Mouse (Mus musculus): ENCODE measurements around the gene Alkbh6. TPM values are rescaled to one million over a fixed set of nuclear protein-coding genes. Genes with fewer than 3 reads are reported as not detected.
A peak's percentile ranks its signal among the peaks of the same experiment; 100 is the strongest.

The Alkbh6 gene
- total RNA-seq (2021): 51.4 and 56.3 TPM in 2 replicates
- long read RNA-seq, experiment 1, transcript Alkbh6-201 (7 exons, 982 nt): major isoform, 57 of 97 reads
- long read RNA-seq, experiment 1, transcript Alkbh6-202 (6 exons, 1,112 nt): minor isoform, 24 of 97 reads
- long read RNA-seq, experiment 1, partial matches to known transcripts: 1 of 97 reads
- long read RNA-seq, experiment 1, other reads (novel, unspliced or antisense): 14 of 97 reads
- long read RNA-seq, experiment 2, transcript Alkbh6-202 (6 exons, 1,112 nt): minor isoform, 23 of 79 reads
- long read RNA-seq, experiment 2, transcript Alkbh6-201 (7 exons, 982 nt): major isoform, 40 of 79 reads
- long read RNA-seq, experiment 2, partial matches to known transcripts: 4 of 79 reads
- long read RNA-seq, experiment 2, other reads (novel, unspliced or antisense): 11 of 79 reads

- peak; percentile 96 for DNase-seq
Observed at GRCm38 (mm10) chr7:30308076-30309005, at the start of gene Alkbh6. Alkbh6 (plus strand) TSS chr7:30308717.

- peak; percentile 26 for DNase-seq
Observed at GRCm38 (mm10) chr7:30265041-30265440, 43.5 kb upstream of the Alkbh6 start.

GRCm38 (mm10) chr7:30265531-30265930 is 43.0 kb upstream of the Alkbh6 start:
- no peak for DNase-seq

- no peak for DNase-seq
Observed at GRCm38 (mm10) chr7:30265935-30266334, 42.6 kb upstream of the Alkbh6 start.

GRCm38 (mm10) chr7:30266780-30267179 is 41.7 kb upstream of the Alkbh6 start:
- no peak for DNase-seq

- no peak for DNase-seq
Observed at GRCm38 (mm10) chr7:30269641-30270040, 38.9 kb upstream of the Alkbh6 start.

GRCm38 (mm10) chr7:30274383-30274782 is 34.1 kb upstream of the Alkbh6 start:
- DNase-seq: no peak

GRCm38 (mm10) chr7:30278911-30279310 is 29.6 kb upstream of the Alkbh6 start:
- DNase-seq: peak; percentile 45

- no peak for DNase-seq
Observed at GRCm38 (mm10) chr7:30279536-30279935, 29.0 kb upstream of the Alkbh6 start.

GRCm38 (mm10) chr7:30279951-30280669 is 28.4 kb upstream of the Alkbh6 start, which contains the start of the genes Thap8 and Wdr62:
Thap8 (plus strand) TSS chr7:30280094.
Wdr62 (minus strand) TSS chr7:30280419.
- DNase-seq: peak; percentile 95

- peak; percentile 91 for DNase-seq
Observed at GRCm38 (mm10) chr7:30280670-30281138, 27.8 kb upstream of the Alkbh6 start.

- DNase-seq: no peak
Observed at GRCm38 (mm10) chr7:30281522-30281921, 27.0 kb upstream of the Alkbh6 start.

GRCm38 (mm10) chr7:30282740-30283139 is 25.8 kb upstream of the Alkbh6 start:
- DNase-seq: no peak

GRCm38 (mm10) chr7:30286701-30287410 is 21.7 kb upstream of the Alkbh6 start:
- peak; percentile 70 for DNase-seq

- DNase-seq: no peak
Observed at GRCm38 (mm10) chr7:30288046-30288445, 20.5 kb upstream of the Alkbh6 start.

- DNase-seq: no peak
Observed at GRCm38 (mm10) chr7:30289071-30289713, 19.3 kb upstream of the Alkbh6 start.

- no peak for DNase-seq
Observed at GRCm38 (mm10) chr7:30289714-30290399, 18.7 kb upstream of the Alkbh6 start.

- peak; percentile 76 for DNase-seq
Observed at GRCm38 (mm10) chr7:30291215-30292131, 17.0 kb upstream of the Alkbh6 start, which contains the start of gene Clip3. Clip3 (plus strand) TSS chr7:30291728.

- no peak for DNase-seq
Observed at GRCm38 (mm10) chr7:30293795-30294194, 14.7 kb upstream of the Alkbh6 start.
